Mouse (Mus musculus) embryonic fibroblast, embryonic 13.5 days (primary cell): ENCODE results near the gene Ttc5. TPM values are rescaled to one million over a fixed set of nuclear protein-coding genes. Genes with fewer than 3 reads are reported as not detected.
A peak's percentile ranks its signal among the peaks of the same experiment; 100 is the strongest.
"Not testable (repeated sequence)": the region's sequence is repeated elsewhere in the genome, so short reads cannot be mapped to it uniquely, and the experiment has no call there.

ENCODE experiments used
- H3K27ac ChIP-seq: 2 replicates; pipeline ENCODE4 v1.5.1; 2012; ENCODE audit warnings: low read length, control low read depth, inconsistent platforms; ENCODE audit not compliant: insufficient read depth
- H3K4me1 ChIP-seq: 2 replicates; pipeline ENCODE4 v1.6.1; 2011; ENCODE audit warnings: low read length; ENCODE audit not compliant: control insufficient read depth, insufficient read depth
- H3K4me3 ChIP-seq: 2 replicates; pipeline ENCODE4 v1.5.1; 2011; ENCODE audit warnings: mild to moderate bottlenecking, control low read depth, low read length; ENCODE audit not compliant: insufficient read depth
- CTCF ChIP-seq: IDR thresholded peaks from 2 replicates; pipeline ENCODE4 v1.5.1; 2011; ENCODE audit warnings: mild to moderate bottlenecking, control low read depth, low read length, moderate library complexity, borderline replicate concordance; ENCODE audit not compliant: insufficient read depth
- POLR2A ChIP-seq: IDR thresholded peaks from 2 replicates; pipeline ENCODE4 v1.6.1; 2011; ENCODE audit warnings: low read depth, mild to moderate bottlenecking, control low read depth, low read length, moderate library complexity
- polyA plus RNA-seq: library from polyadenylated mRNA; stranded (reverse); fragments of >200 nt; gene quantifications from 2 replicates; pipeline ENCODE4 v1.2.4, GENCODE M21; 2011; ENCODE audit warnings: low read depth; ENCODE audit not compliant: missing spikeins, insufficient read length

Gene Ttc5
- polyA plus RNA-seq: 30.4 and 30.5 TPM in 2 replicates

GRCm38 (mm10) chr14:50785251-50785637, at the start of gene Ttc5:
Gene Ttc5 (minus strand): TSS chr14:50785519.
- TF ChIP-seq CTCF (peak; percentile 71), POLR2A (peak; percentile 84)
- Histone ChIP-seq H3K27ac (no peak within 1 kb of the TSS), H3K4me3 (peak within 1 kb of the TSS; percentile 98), H3K4me1 (no peaks in the 10 kb centered on the region; the same call in 1 of the 2 replicates)

GRCm38 (mm10) chr14:50834435-50834834, 49.1 kb upstream of the Ttc5 start:
- Histone ChIP-seq H3K27ac (no peak overlapping the region), H3K4me1 (no peaks in the 10 kb centered on the region), H3K4me3 (no peak overlapping the region)
- no peak for TF ChIP-seq CTCF
- TF ChIP-seq POLR2A: no peak

GRCm38 (mm10) chr14:50833964-50834363, 48.6 kb upstream of the Ttc5 start:
- no peak overlapping the region for H3K4me3 ChIP-seq
- TF ChIP-seq POLR2A (no peak), CTCF (no peak)
- no peak overlapping the region for H3K27ac ChIP-seq
- no peaks in the 10 kb centered on the region for H3K4me1 ChIP-seq

GRCm38 (mm10) chr14:50829878-50830277, 44.6 kb upstream of the Ttc5 start:
- H3K27ac ChIP-seq: no peak overlapping the region
- no peak overlapping the region for H3K4me3 ChIP-seq
- no peaks in the 10 kb centered on the region for H3K4me1 ChIP-seq
- TF ChIP-seq POLR2A (no peak), CTCF (no peak)

- Histone ChIP-seq H3K4me1 (no peaks in the 10 kb centered on the region), H3K27ac (no peak overlapping the region), H3K4me3 (no peak overlapping the region)
- no peak for TF ChIP-seq CTCF
These were observed 41.3 kb upstream of the Ttc5 start for GRCm38 (mm10) chr14:50826579-50826978.

- H3K4me3 ChIP-seq: no peak overlapping the region
- TF ChIP-seq POLR2A (no peak), CTCF (no peak)
- no peaks in the 10 kb centered on the region for H3K4me1 ChIP-seq
- no peak overlapping the region for H3K27ac ChIP-seq
These were observed 38.9 kb upstream of the Ttc5 start for GRCm38 (mm10) chr14:50824219-50824618.

- H3K4me3 ChIP-seq: no peak overlapping the region
- no peaks in the 10 kb centered on the region for H3K4me1 ChIP-seq
- no peak overlapping the region for H3K27ac ChIP-seq
- TF ChIP-seq POLR2A (no peak), CTCF (no peak)
These were observed 37.9 kb upstream of the Ttc5 start for GRCm38 (mm10) chr14:50823240-50823639.

- no peak for TF ChIP-seq POLR2A
- TF ChIP-seq CTCF: no peak
- Histone ChIP-seq H3K4me1 (no peaks in the 10 kb centered on the region), H3K27ac (no peak overlapping the region)
These were observed 27.7 kb upstream of the Ttc5 start for GRCm38 (mm10) chr14:50813060-50813459.

GRCm38 (mm10) chr14:50807487-50808072, 22.3 kb upstream of the Ttc5 start, which contains the start of the genes Ccnb1ip1 and Parp2:
Gene Ccnb1ip1 (minus strand): TSS chr14:50807732.
Gene Parp2 (plus strand): TSS chr14:50807841.
- H3K4me3 ChIP-seq: peak within 1 kb of the TSS; percentile 92
- H3K4me1 ChIP-seq: peaks cover 3% of the 10 kb centered on the region
- no peak for TF ChIP-seq CTCF
- TF ChIP-seq POLR2A: peak; percentile 87
- H3K27ac ChIP-seq: peak within 1 kb of the TSS; percentile 53

More at GRCm38 (mm10) chr14:50813060-50813459, 27.7 kb upstream of the Ttc5 start:
- no peak overlapping the region for H3K4me3 ChIP-seq

- not testable (repeated sequence) for H3K4me1 ChIP-seq, H3K27ac ChIP-seq, H3K4me3 ChIP-seq
These were observed 21.1 kb upstream of the Ttc5 start for GRCm38 (mm10) chr14:50806469-50806868.

- TF ChIP-seq CTCF: no peak
- TF ChIP-seq POLR2A: no peak
- peaks cover 3% of the 10 kb centered on the region for H3K4me1 ChIP-seq
- no peak overlapping the region for H3K4me3 ChIP-seq
- no peak overlapping the region for H3K27ac ChIP-seq
These were observed 19.4 kb upstream of the Ttc5 start for GRCm38 (mm10) chr14:50804683-50805082.
